Mouse (Mus musculus): ENCODE data around the gene Ces5a. TPM values are rescaled to one million over a fixed set of nuclear protein-coding genes. Genes with fewer than 3 reads are reported as not detected.

The Ces5a gene
- total RNA-seq, 2 experiments from 2014 or later: 0.77 TPM; not detected in 1

Other genes with a start within 250 kb of the Ces5a start
- gene Ces1g, start 198.5 kb downstream of the Ces5a start, total RNA-seq (2021): not detected
- gene Ces1h, start 156.1 kb downstream of the Ces5a start, total RNA-seq (2021): not detected

All from gastrocnemius, postnatal 36 days (tissue).